Mouse (Mus musculus): ENCODE measurements around the gene Catsper2.
A peak's percentile ranks its signal among the peaks of the same experiment; 100 is the strongest.

The Catsper2 gene

GRCm38 (mm10) chr2:121354378-121354777 lies 59.2 kb downstream of the Catsper2 start:
- peak; percentile 36 for DNase-seq (ENCODE audit: low read depth)

- DNase-seq (ENCODE audit: low read depth): no peak
Observed at GRCm38 (mm10) chr2:121353156-121353555, 60.4 kb downstream of the Catsper2 start.
